Mouse (Mus musculus): ENCODE data around the gene Myo10.

Myo10 gene

GRCm38 (mm10) chr15:25603286-25603685, 19.0 kb upstream of the Myo10 start:
- CTCF ChIA-PET: no interaction called here
- POLR2A ChIA-PET: interaction anchor here in 2 of 4 experiments (1.0 kb wide), 2 partner anchors 19 to 30 kb away, joined by 3 read pairs; partner anchors contain the start of gene Myo10 (in 1 of the 2)

GRCm38 (mm10) chr15:25604231-25604630, 18.1 kb upstream of the Myo10 start:
- POLR2A ChIA-PET: interaction anchor here in 2 of 4 experiments (0.7 to 1.2 kb wide), 4 partner anchors 18 to 114 kb away, joined by 3 to 5 read pairs (median 3); partner anchors contain the start of gene Myo10 (in 2 of the 2)
- CTCF ChIA-PET: interaction anchor here (0.6 to 0.7 kb wide), 8 partner anchors 19 to 1721 kb away, joined by 3 to 7 read pairs (median 4); no protein-coding TSS in a partner anchor

GRCm38 (mm10) chr15:25605376-25605775, 16.9 kb upstream of the Myo10 start:
- ChIA-PET POLR2A (interaction anchor here in 3 of 4 experiments (0.5 to 2.5 kb wide), 5 partner anchors 16 to 79 kb away, joined by 3 to 11 read pairs (median 3); partner anchors contain the start of gene Myo10 (in 2 of the 3)), CTCF (no interaction called here)

- CTCF ChIA-PET: interaction anchor here in 1 of 4 experiments (0.6 kb wide), 1 partner anchor 195 kb away, joined by 3 read pairs; no protein-coding TSS in a partner anchor
- POLR2A ChIA-PET: interaction anchor here in 3 of 4 experiments (0.6 to 2.4 kb wide), 3 partner anchors 13 to 157 kb away, joined by 3 to 13 read pairs (median 4); partner anchors contain the start of gene Myo10 (in 2 of the 3)
Measured at GRCm38 (mm10) chr15:25608742-25609141, 13.6 kb upstream of the Myo10 start.

- CTCF ChIA-PET: interaction anchor here in 1 of 4 experiments (1.0 kb wide), 1 partner anchor 9 kb away, joined by 3 read pairs; no protein-coding TSS in a partner anchor
- POLR2A ChIA-PET: interaction anchor here in 2 of 4 experiments (1.7 to 1.8 kb wide), 2 partner anchors 13 kb away, joined by 4 to 13 read pairs; partner anchors contain the start of gene Myo10 (in 2 of the 2)
Measured at GRCm38 (mm10) chr15:25609253-25609652, 13.1 kb upstream of the Myo10 start.

- ChIA-PET POLR2A (interaction anchor here in 3 of 4 experiments (0.6 to 1.8 kb wide), 4 partner anchors 9 to 17 kb away, joined by 3 to 13 read pairs (median 7); partner anchors contain the start of gene Myo10 (in 2 of the 3)), CTCF (interaction anchor here in 1 of 4 experiments (1.2 kb wide), 1 partner anchor 106 kb away, joined by 4 read pairs; no protein-coding TSS in a partner anchor)
Measured at GRCm38 (mm10) chr15:25611178-25611577, 11.1 kb upstream of the Myo10 start.

GRCm38 (mm10) chr15:25620560-25620959, 1.8 kb upstream of the Myo10 start:
- CTCF ChIA-PET: interaction anchor here in 2 of 4 experiments (0.6 to 0.7 kb wide), 2 partner anchors 96 to 1979 kb away, joined by 10 to 11 read pairs; no protein-coding TSS in a partner anchor
- POLR2A ChIA-PET: interaction anchor here in 3 of 4 experiments (0.6 to 3.7 kb wide), 15 partner anchors 11 to 356 kb away, joined by 3 to 38 read pairs (median 5); no protein-coding TSS in a partner anchor

GRCm38 (mm10) chr15:25621351-25622199, 750 bp upstream of the Myo10 start:
- ChIA-PET POLR2A (interaction anchor here (0.6 to 3.7 kb wide), 115 partner anchors 9 to 780 kb away, joined by 3 to 41 read pairs (median 5); partner anchors contain the start of genes Zfp622 (in 3 of the 4) and Retreg1 (in 1 of the 4)), CTCF (interaction anchor here (0.7 to 2.6 kb wide), 10 partner anchors 11 to 181 kb away, joined by 3 to 12 read pairs (median 6); no protein-coding TSS in a partner anchor)

GRCm38 (mm10) chr15:25622867-25623471, 644 bp downstream of the Myo10 start:
- POLR2A ChIA-PET: interaction anchor here (0.6 to 3.7 kb wide), 87 partner anchors 8 to 361 kb away, joined by 3 to 41 read pairs (median 5); partner anchors contain the start of genes Retreg1 (in 1 of the 4) and Zfp622 (in 1 of the 4)
- CTCF ChIA-PET: interaction anchor here (0.5 to 2.6 kb wide), 14 partner anchors 10 to 208 kb away, joined by 3 to 12 read pairs (median 3); no protein-coding TSS in a partner anchor

- ChIA-PET CTCF (interaction anchor here (0.5 to 2.6 kb wide), 8 partner anchors 12 to 213 kb away, joined by 3 to 12 read pairs (median 4); no protein-coding TSS in a partner anchor), POLR2A (interaction anchor here in 3 of 4 experiments (1.2 to 3.7 kb wide), 14 partner anchors 8 to 149 kb away, joined by 3 to 41 read pairs (median 15); no protein-coding TSS in a partner anchor)
Measured at GRCm38 (mm10) chr15:25623556-25624180, 1.3 kb downstream of the Myo10 start.

- CTCF ChIA-PET: interaction anchor here in 1 of 4 experiments (1.0 kb wide), 1 partner anchor 37 kb away, joined by 3 read pairs; no protein-coding TSS in a partner anchor
- POLR2A ChIA-PET: interaction anchor here in 3 of 4 experiments (0.7 to 3.2 kb wide), 4 partner anchors 7 to 52 kb away, joined by 3 to 41 read pairs (median 19); no protein-coding TSS in a partner anchor
Measured at GRCm38 (mm10) chr15:25624263-25624662, 1.9 kb downstream of the Myo10 start.

- CTCF ChIA-PET: interaction anchor here in 2 of 4 experiments (0.6 to 1.2 kb wide), 3 partner anchors 11 to 93 kb away, joined by 3 to 4 read pairs (median 4); no protein-coding TSS in a partner anchor
- POLR2A ChIA-PET: interaction anchor here (0.8 to 2.3 kb wide), 6 partner anchors 9 to 146 kb away, joined by 3 to 9 read pairs (median 3); no protein-coding TSS in a partner anchor
Measured at GRCm38 (mm10) chr15:25625471-25625870, 3.1 kb downstream of the Myo10 start.

- CTCF ChIA-PET: interaction anchor here in 2 of 4 experiments (0.5 to 1.7 kb wide), 6 partner anchors 90 to 925 kb away, joined by 3 to 8 read pairs (median 3); no protein-coding TSS in a partner anchor
Measured at GRCm38 (mm10) chr15:25627012-25627411, 4.7 kb downstream of the Myo10 start.

GRCm38 (mm10) chr15:25628251-25628650, 5.9 kb downstream of the Myo10 start:
- ChIA-PET POLR2A (interaction anchor here in 1 of 4 experiments (0.6 to 3.2 kb wide), 3 partner anchors 9 to 19 kb away, joined by 3 to 16 read pairs (median 4); no protein-coding TSS in a partner anchor), CTCF (no interaction called here)

More at GRCm38 (mm10) chr15:25627012-25627411, 4.7 kb downstream of the Myo10 start:
- POLR2A ChIA-PET: interaction anchor here in 3 of 4 experiments (0.8 to 3.2 kb wide), 8 partner anchors 9 to 126 kb away, joined by 3 to 16 read pairs (median 4); no protein-coding TSS in a partner anchor

- ChIA-PET CTCF (interaction anchor here in 1 of 4 experiments (1.1 kb wide), 1 partner anchor 86 kb away, joined by 3 read pairs; no protein-coding TSS in a partner anchor), POLR2A (interaction anchor here in 3 of 4 experiments (0.6 to 4.3 kb wide), 4 partner anchors 8 to 175 kb away, joined by 4 to 41 read pairs (median 29); partner anchors contain the start of gene Myo10 (in 3 of the 3))
Measured at GRCm38 (mm10) chr15:25630716-25631115, 8.4 kb downstream of the Myo10 start.

GRCm38 (mm10) chr15:25631332-25631731, 9.0 kb downstream of the Myo10 start:
- ChIA-PET CTCF (interaction anchor here in 1 of 4 experiments (1.1 kb wide), 1 partner anchor 86 kb away, joined by 3 read pairs; no protein-coding TSS in a partner anchor), POLR2A (interaction anchor here in 3 of 4 experiments (0.6 to 4.3 kb wide), 4 partner anchors 9 to 174 kb away, joined by 4 to 41 read pairs (median 29); partner anchors contain the start of gene Myo10 (in 3 of the 3))

Measured in embryonic stem cell, embryonic (primary cell).